Mouse (Mus musculus): ENCODE results near the gene Gm17949. TPM values are rescaled to one million over a fixed set of nuclear protein-coding genes. Genes with fewer than 3 reads are reported as not detected.

Gene Gm17949
- polyA plus RNA-seq, 1 experiment from 2014 or later: 0.16 TPM

DNA sequence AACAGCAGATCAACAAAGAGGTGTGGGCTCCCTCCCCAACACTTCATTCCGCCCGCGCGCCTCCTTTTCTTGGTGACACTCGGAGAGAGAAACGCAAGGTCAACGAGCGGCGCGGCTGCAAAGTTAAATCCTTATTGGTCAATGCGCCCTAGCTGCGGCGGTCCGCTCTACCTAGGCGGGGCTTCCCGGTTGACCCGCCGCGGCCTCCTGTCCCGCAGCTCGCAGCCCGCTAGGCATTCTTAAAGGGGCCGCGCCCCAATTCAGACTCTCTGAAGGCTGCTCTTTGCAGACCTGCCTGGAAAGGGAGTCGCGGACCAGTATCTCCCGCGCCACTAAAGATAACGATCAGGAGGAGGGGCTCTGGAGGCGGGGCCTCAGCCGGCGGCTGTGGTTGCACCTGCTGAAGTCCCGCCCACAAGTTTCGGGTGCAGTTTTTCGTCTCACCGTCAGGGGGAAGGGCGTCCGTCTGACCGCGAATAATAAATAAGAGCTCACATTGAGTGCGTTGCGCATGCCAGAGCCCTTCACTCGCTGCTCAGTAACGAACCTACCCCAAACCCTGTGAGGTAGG is 49.0 kb downstream of the Gm17949 start:
- H3K4me3 ChIP-seq (ENCODE audit: low read depth, low read length): peak overlapping the region; percentile 75
- TF ChIP-seq CTCF (IDR thresholded peaks at IDR 0.05; ENCODE audit: low read depth): peak; percentile 79
- peak overlapping the region; percentile 64 for H3K9ac ChIP-seq
- H3K27ac ChIP-seq (ENCODE audit: low read depth): no peak overlapping the region
- H3K4me1 ChIP-seq (ENCODE audit: insufficient read depth): no peaks in the 10 kb centered on the region
- H3K27me3 ChIP-seq (ENCODE audit: insufficient read depth, low read length): peaks cover 25% of the 10 kb centered on the region
- WGBS: 1% methylated on average over 44 of the region's 44 CpGs
- peak overlapping the region; percentile 90 for H3K4me2 ChIP-seq
- peak; percentile 96 for DNase-seq
- 0 out of 2 replicates have a peak, but pooled peaks cover 2% of the 10 kb centered on the region for H3K36me3 ChIP-seq (ENCODE audit: insufficient read depth)
- no peaks in the 10 kb centered on the region for H3K9me3 ChIP-seq (ENCODE audit: low read depth, low read length)
- peak; percentile 89 for ATAC-seq (ENCODE audit: insufficient read depth)

DNA sequence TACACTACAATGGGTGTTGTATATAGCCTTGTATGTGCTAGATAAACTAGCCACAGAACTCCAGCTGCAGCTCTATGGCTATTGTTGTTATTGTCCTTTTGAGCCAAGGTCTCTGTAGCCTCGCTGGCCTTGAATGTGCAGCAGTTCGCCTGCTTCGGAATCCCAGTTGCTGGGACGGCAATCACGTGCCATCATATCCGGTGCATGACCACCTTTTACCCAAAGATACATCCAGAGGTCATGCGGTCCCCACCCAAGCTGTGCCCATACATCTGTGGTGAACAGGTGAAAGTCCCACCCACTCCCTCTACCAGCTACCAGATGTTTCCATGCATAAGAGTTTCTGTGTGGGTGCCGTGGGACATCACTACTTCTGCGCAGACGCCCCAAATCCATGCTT is 49.8 kb downstream of the Gm17949 start:
- Histone ChIP-seq H3K4me1 (ENCODE audit: insufficient read depth) (no peaks in the 10 kb centered on the region), H3K27me3 (ENCODE audit: insufficient read depth, low read length) (peaks cover 25% of the 10 kb centered on the region), H3K4me3 (ENCODE audit: low read depth, low read length) (peak overlapping the region; percentile 75; the same call in 1 of the 2 replicates), H3K27ac (ENCODE audit: low read depth) (no peak overlapping the region), H3K4me2 (peak overlapping the region; percentile 90), H3K9me3 (ENCODE audit: low read depth, low read length) (no peaks in the 10 kb centered on the region), H3K9ac (no peak overlapping the region), H3K36me3 (ENCODE audit: insufficient read depth) (0 out of 2 replicates have a peak, but pooled peaks cover 4% of the 10 kb centered on the region)
- WGBS: 42% methylated on average over 10 of the region's 10 CpGs
- ATAC-seq (ENCODE audit: insufficient read depth) (no peak), DNase-seq (peak; percentile 8)
- no peak for TF ChIP-seq CTCF (IDR thresholded peaks at IDR 0.05; ENCODE audit: low read depth)

DNA sequence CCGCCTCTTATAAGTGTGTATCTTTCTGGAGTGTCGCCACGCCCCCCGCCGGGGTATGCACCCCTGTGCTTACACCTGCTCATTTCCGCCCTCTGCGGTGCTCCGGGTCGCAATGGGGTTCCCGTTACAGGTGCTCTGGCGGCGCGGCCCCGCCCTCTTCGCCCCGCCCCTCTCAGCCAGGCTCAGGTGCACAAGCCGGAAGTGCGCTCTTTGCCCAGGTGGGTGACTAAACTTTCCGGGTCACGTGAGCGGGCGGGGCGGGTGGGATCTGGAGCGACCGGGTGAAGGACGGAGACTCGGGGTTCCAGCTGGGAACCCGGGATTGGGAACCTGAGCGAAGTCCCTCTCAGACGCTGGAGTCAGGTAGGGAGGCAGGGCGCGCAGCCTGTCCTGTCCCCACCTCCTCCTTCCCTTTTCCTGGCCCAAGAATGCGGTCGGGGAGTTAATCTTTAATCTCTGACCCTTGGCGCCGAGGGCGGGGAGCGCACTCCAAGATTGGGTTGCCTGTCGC is 50.8 kb downstream of the Gm17949 start:
- ATAC-seq (ENCODE audit: insufficient read depth) (peak; percentile 13; the same call in 1 of the 2 replicates), DNase-seq (peak; percentile 73)
- peaks cover 25% of the 10 kb centered on the region for H3K27me3 ChIP-seq (ENCODE audit: insufficient read depth, low read length)
- peak overlapping the region; percentile 83 for H3K27ac ChIP-seq (ENCODE audit: low read depth)
- H3K36me3 ChIP-seq (ENCODE audit: insufficient read depth): 0 out of 2 replicates have a peak, but pooled peaks cover 4% of the 10 kb centered on the region
- no peaks in the 10 kb centered on the region for H3K4me1 ChIP-seq (ENCODE audit: insufficient read depth)
- no peaks in the 10 kb centered on the region for H3K9me3 ChIP-seq (ENCODE audit: low read depth, low read length)
- TF ChIP-seq CTCF (IDR thresholded peaks at IDR 0.05; ENCODE audit: low read depth): no peak
- peak overlapping the region; percentile 42 for H3K4me3 ChIP-seq (ENCODE audit: low read depth, low read length)
- peak overlapping the region; percentile 47 for H3K4me2 ChIP-seq
- H3K9ac ChIP-seq: peak overlapping the region; percentile 50
- WGBS: under 1% methylated on average over 36 of the region's 39 CpGs

DNA sequence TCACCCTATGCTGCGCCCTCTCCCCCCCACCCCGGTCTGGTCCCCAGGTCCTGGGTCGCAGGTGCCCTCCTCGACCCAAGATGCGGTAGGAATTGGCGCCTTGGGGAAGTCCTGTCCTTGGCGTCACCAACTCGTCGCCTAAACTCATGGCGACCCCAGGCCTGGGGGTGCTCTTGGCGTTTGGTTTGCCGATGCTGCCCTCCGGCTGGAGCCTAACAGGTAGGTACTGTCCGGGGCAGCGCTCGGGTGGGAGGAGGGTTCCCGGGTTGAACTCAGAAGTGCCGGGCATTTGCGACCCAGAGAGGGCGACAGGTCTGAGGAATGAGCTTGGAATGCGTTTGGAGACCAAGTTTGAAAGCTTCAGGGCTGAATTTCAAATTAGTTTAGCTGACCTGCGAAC is 51.3 kb downstream of the Gm17949 start:
- no peak for ATAC-seq (ENCODE audit: insufficient read depth)

DNA sequence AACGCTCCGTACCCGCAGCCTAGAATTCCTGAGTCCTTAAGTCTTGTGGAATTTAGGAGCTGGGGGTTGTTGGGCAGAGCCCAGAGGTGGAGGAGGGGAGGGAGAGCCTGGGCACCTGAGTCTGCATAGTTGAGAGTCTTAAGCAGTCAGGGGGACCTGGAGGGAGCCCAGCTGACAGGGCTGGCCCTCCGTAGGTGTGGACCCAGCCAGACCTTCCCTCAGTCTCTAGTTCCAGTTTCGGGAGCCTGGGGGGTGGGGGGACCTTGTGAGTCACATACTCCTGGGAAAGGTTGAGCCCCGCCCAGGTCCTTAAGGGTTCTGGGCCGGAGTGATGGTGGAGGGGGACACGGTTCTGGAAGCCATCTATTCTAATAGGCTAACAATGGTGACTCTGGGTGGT is 51.8 kb downstream of the Gm17949 start:
- H3K9ac ChIP-seq: no peak overlapping the region
- no peak for TF ChIP-seq CTCF (IDR thresholded peaks at IDR 0.05; ENCODE audit: low read depth)
- WGBS: 10% methylated on average over 8 of the region's 8 CpGs
- H3K27me3 ChIP-seq (ENCODE audit: insufficient read depth, low read length): peaks cover 25% of the 10 kb centered on the region
- H3K4me1 ChIP-seq (ENCODE audit: insufficient read depth): no peaks in the 10 kb centered on the region
- H3K4me2 ChIP-seq: peak overlapping the region; percentile 47
- no peak for ATAC-seq (ENCODE audit: insufficient read depth)
- H3K4me3 ChIP-seq (ENCODE audit: low read depth, low read length): peak overlapping the region; percentile 42
- H3K27ac ChIP-seq (ENCODE audit: low read depth): no peak overlapping the region; the same call in 1 of the 2 replicates
- no peaks in the 10 kb centered on the region for H3K9me3 ChIP-seq (ENCODE audit: low read depth, low read length)
- DNase-seq: peak; percentile 23
- 0 out of 2 replicates have a peak, but pooled peaks cover 4% of the 10 kb centered on the region for H3K36me3 ChIP-seq (ENCODE audit: insufficient read depth)

More for the DNA sequence above, 51.3 kb downstream of the Gm17949 start:
- peak overlapping the region; percentile 50 for H3K9ac ChIP-seq
- H3K27ac ChIP-seq (ENCODE audit: low read depth): peak overlapping the region; percentile 83
- no peak for DNase-seq
- 2% methylated on average over 22 of the region's 22 CpGs for WGBS
- H3K4me3 ChIP-seq (ENCODE audit: low read depth, low read length): peak overlapping the region; percentile 42
- no peaks in the 10 kb centered on the region for H3K4me1 ChIP-seq (ENCODE audit: insufficient read depth)
- H3K9me3 ChIP-seq (ENCODE audit: low read depth, low read length): no peaks in the 10 kb centered on the region
- no peak for TF ChIP-seq CTCF (IDR thresholded peaks at IDR 0.05; ENCODE audit: low read depth)
- H3K36me3 ChIP-seq (ENCODE audit: insufficient read depth): 0 out of 2 replicates have a peak, but pooled peaks cover 4% of the 10 kb centered on the region
- peaks cover 25% of the 10 kb centered on the region for H3K27me3 ChIP-seq (ENCODE audit: insufficient read depth, low read length)
- peak overlapping the region; percentile 47 for H3K4me2 ChIP-seq

DNA sequence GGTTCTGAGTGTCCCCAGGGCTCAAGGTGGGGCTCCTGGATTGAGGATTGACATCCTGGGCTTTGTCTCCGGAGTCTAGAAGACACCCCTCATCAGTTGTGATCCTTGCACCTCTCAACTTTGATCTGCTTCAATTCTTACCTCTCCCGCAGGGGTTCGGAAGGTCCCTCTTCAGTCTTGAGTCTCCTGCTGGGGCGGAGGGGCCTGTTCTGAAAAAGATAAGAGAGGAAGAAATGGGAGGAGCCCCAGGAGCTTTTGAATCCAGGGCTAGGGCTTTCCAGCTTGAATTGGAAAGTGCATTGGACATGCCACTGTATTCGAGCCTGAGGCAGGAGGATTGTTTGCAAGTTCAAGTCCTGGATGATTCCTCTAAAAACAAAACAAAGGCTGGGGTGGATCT is 55.6 kb downstream of the Gm17949 start:
- DNase-seq: no peak
- Histone ChIP-seq H3K4me3 (ENCODE audit: low read depth, low read length) (no peak overlapping the region), H3K4me2 (no peak overlapping the region), H3K9ac (no peak overlapping the region), H3K27me3 (ENCODE audit: insufficient read depth, low read length) (peaks cover 14% of the 10 kb centered on the region), H3K4me1 (ENCODE audit: insufficient read depth) (no peaks in the 10 kb centered on the region), H3K27ac (ENCODE audit: low read depth) (no peak overlapping the region), H3K9me3 (ENCODE audit: low read depth, low read length) (no peaks in the 10 kb centered on the region), H3K36me3 (ENCODE audit: insufficient read depth) (0 out of 2 replicates have a peak, but pooled peaks cover 4% of the 10 kb centered on the region)
- no peak for TF ChIP-seq CTCF (IDR thresholded peaks at IDR 0.05; ENCODE audit: low read depth)
- ATAC-seq (ENCODE audit: insufficient read depth): no peak
- WGBS: 49% methylated on average over 5 of the region's 5 CpGs

DNA sequence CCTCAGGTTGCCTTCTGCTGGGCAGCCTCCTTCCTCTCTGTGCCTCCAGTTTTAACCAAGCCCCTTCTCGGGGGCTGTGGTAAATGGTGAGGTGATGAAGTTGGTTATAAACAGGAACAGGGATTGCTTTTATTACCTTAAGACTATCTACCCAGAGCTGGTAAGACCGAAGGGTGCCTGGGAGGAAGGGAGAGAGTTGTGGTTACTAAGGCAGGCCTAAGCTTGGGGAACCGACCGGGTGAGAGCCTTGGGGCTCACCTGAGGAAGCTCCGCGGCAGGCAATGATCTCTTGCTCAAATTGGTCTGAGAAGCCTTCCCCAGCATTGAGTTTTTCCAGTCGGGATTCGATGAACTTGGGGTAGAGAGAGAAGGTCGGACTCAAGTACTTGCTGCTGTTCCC is 59.0 kb downstream of the Gm17949 start:
- 13% methylated on average over 9 of the region's 9 CpGs for WGBS
- ATAC-seq (ENCODE audit: insufficient read depth) (peak; percentile 44; the same call in 1 of the 2 replicates), DNase-seq (no peak)
- Histone ChIP-seq H3K36me3 (ENCODE audit: insufficient read depth) (0 out of 2 replicates have a peak, but pooled peaks cover 2% of the 10 kb centered on the region), H3K9me3 (ENCODE audit: low read depth, low read length) (no peaks in the 10 kb centered on the region), H3K27me3 (ENCODE audit: insufficient read depth, low read length) (no peaks in the 10 kb centered on the region), H3K9ac (0 out of 2 replicates have a peak overlapping the region, but pooled peaks have one; percentile 26), H3K27ac (ENCODE audit: low read depth) (peak overlapping the region; percentile 37; the same call in 1 of the 2 replicates), H3K4me2 (peak overlapping the region; percentile 51), H3K4me3 (ENCODE audit: low read depth, low read length) (peak overlapping the region; percentile 21; the same call in 1 of the 2 replicates), H3K4me1 (ENCODE audit: insufficient read depth) (no peaks in the 10 kb centered on the region)
- TF ChIP-seq CTCF (IDR thresholded peaks at IDR 0.05; ENCODE audit: low read depth): no peak

Data from lung, embryonic 14.5 days (tissue).